Comparison of ENCODE assay signal across 13 mouse cellular contexts in the genomic region with DNA sequence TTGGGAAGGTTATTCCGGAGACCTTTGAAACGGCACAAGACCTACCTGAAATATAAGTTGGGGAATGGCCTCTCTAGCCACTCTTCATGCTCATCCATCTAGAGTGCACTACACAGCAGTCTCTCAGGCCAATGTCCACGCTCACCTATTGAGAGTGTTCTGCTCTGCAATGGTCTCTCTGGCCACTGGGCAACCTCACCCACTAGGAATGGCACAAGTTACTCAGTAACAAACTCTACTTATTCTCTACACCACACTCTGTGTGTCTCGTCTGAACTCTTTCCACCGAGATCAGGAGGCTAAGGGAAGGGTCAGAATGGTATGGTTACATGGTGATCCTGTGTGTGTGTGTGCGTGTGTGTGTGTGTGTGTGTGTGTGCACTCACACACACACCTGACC.
"Had no signal": no experiment of that assay in that cellular context is flagged by ENCODE, and none has a peak within 500 bp of the region (broad histone marks: within the 10 kb centered on the region; RNA-seq: fewer than 3 reads in every experiment).

No protein-coding gene starts in this region.

- H3K9ac ChIP-seq: hindbrain, embryonic 15.5 days; limb, embryonic 12.5 days; lung, embryonic 15.5 days; midbrain, embryonic 13.5 days had no signal

- H3K4me3 ChIP-seq: hindbrain, embryonic 15.5 days; limb, embryonic 12.5 days; lung, embryonic 15.5 days; midbrain, embryonic 13.5 days had no signal

- H3K27ac ChIP-seq: hindbrain, embryonic 15.5 days; limb, embryonic 12.5 days; lung, embryonic 15.5 days; macrophage; midbrain, embryonic 13.5 days; stomach, postnatal 0 days had no signal

- ATAC-seq: intestine, embryonic 16.5 days; midbrain, embryonic 13.5 days had no signal

- H3K4me1 ChIP-seq: hindbrain, embryonic 15.5 days; limb, embryonic 12.5 days; lung, embryonic 15.5 days; midbrain, embryonic 13.5 days had no signal

- H3K36me3 ChIP-seq: hindbrain, embryonic 15.5 days; limb, embryonic 12.5 days; lung, embryonic 15.5 days; midbrain, embryonic 13.5 days had no signal

- H3K9me3 ChIP-seq: hindbrain, embryonic 15.5 days; limb, embryonic 12.5 days; lung, embryonic 15.5 days; midbrain, embryonic 13.5 days had no signal

- DNase-seq: layer of hippocampus, adult 9-11 months; layer of hippocampus, postnatal 36 days; lung, postnatal 14 days; right cerebral cortex, postnatal 25 days; thymus, postnatal 4 days had no signal

- H3K4me2 ChIP-seq: hindbrain, embryonic 15.5 days; limb, embryonic 12.5 days; liver, embryonic 11.5 days; lung, embryonic 15.5 days; midbrain, embryonic 13.5 days had no signal
